Mouse (Mus musculus): ENCODE data around the gene Zfand4. TPM values are rescaled to one million over a fixed set of nuclear protein-coding genes. Genes with fewer than 3 reads are reported as not detected.

The Zfand4 gene
- polyA plus RNA-seq, 1 experiment from 2014 or later = 8.1 TPM

GRCm38 (mm10) chr6:116265603-116266002, 1.6 kb downstream of the Zfand4 start:
- Histone ChIP-seq H3K4me3 (replicated peaks) (no peak overlapping the region), H3K4me2 (peak overlapping the region; percentile 51; the same call in 1 of the 2 replicates), H3K36me3 (peaks cover 20% of the 10 kb centered on the region), H3K9ac (replicated peaks) (no peak overlapping the region), H3K27me3 (no peaks in the 10 kb centered on the region), H3K9me3 (no peaks in the 10 kb centered on the region), H3K27ac (no peak overlapping the region), H3K4me1 (replicated peaks) (peaks cover 9% of the 10 kb centered on the region)
- WGBS = 79% methylated on average over 4 of the region's 4 CpGs
- no peak for ATAC-seq (ENCODE audit: insufficient number of reproducible peaks, insufficient read depth, low FRiP score, low TSS enrichment, low read depth)

- Histone ChIP-seq H3K36me3 (peaks cover 12% of the 10 kb centered on the region), H3K4me2 (peak overlapping the region; percentile 51), H3K27ac (peak overlapping the region; percentile 35; the same call in 1 of the 2 replicates), H3K4me1 (replicated peaks) (peaks cover 9% of the 10 kb centered on the region), H3K9me3 (no peaks in the 10 kb centered on the region), H3K4me3 (replicated peaks) (peak overlapping the region; percentile 9; the same call in 1 of the 2 replicates), H3K27me3 (no peaks in the 10 kb centered on the region), H3K9ac (replicated peaks) (peak overlapping the region; percentile 38)
- 23% methylated on average over 11 of the region's 11 CpGs for WGBS
- ATAC-seq (ENCODE audit: insufficient number of reproducible peaks, insufficient read depth, low FRiP score, low TSS enrichment, low read depth) = no peak; the same call in 1 of the 2 replicates
Measured at GRCm38 (mm10) chr6:116266273-116267109, 2.5 kb downstream of the Zfand4 start.

- no peaks in the 10 kb centered on the region for H3K9me3 ChIP-seq
- no peaks in the 10 kb centered on the region for H3K27me3 ChIP-seq
- H3K4me3 ChIP-seq (replicated peaks) = no peak overlapping the region
- peaks cover 9% of the 10 kb centered on the region for H3K4me1 ChIP-seq (replicated peaks)
- no peak overlapping the region for H3K27ac ChIP-seq
- WGBS = 86% methylated on average over 1 of the region's 1 CpGs
- no peak overlapping the region for H3K9ac ChIP-seq (replicated peaks)
- H3K36me3 ChIP-seq = peaks cover 7% of the 10 kb centered on the region; the same call in 1 of the 2 replicates
- H3K4me2 ChIP-seq = no peak overlapping the region
- ATAC-seq (ENCODE audit: insufficient number of reproducible peaks, insufficient read depth, low FRiP score, low TSS enrichment, low read depth) = no peak
Measured at GRCm38 (mm10) chr6:116267110-116267423, 3.0 kb downstream of the Zfand4 start.

GRCm38 (mm10) chr6:116275695-116276094, 11.7 kb downstream of the Zfand4 start:
- no peak overlapping the region for H3K4me3 ChIP-seq (replicated peaks)
- peaks cover 13% of the 10 kb centered on the region; the same call in 1 of the 2 replicates for H3K36me3 ChIP-seq
- H3K9me3 ChIP-seq = no peaks in the 10 kb centered on the region
- no peak overlapping the region for H3K9ac ChIP-seq (replicated peaks)
- 74% methylated on average over 4 of the region's 4 CpGs for WGBS
- H3K4me1 ChIP-seq (replicated peaks) = no peaks in the 10 kb centered on the region
- no peaks in the 10 kb centered on the region for H3K27me3 ChIP-seq
- H3K4me2 ChIP-seq = no peak overlapping the region
- ATAC-seq (ENCODE audit: insufficient number of reproducible peaks, insufficient read depth, low FRiP score, low TSS enrichment, low read depth) = no peak
- H3K27ac ChIP-seq = no peak overlapping the region

- Histone ChIP-seq H3K27me3 (no peaks in the 10 kb centered on the region), H3K9ac (replicated peaks) (no peak overlapping the region), H3K36me3 (peaks cover 13% of the 10 kb centered on the region; the same call in 1 of the 2 replicates), H3K4me1 (replicated peaks) (no peaks in the 10 kb centered on the region), H3K4me2 (no peak overlapping the region), H3K4me3 (replicated peaks) (no peak overlapping the region), H3K27ac (no peak overlapping the region), H3K9me3 (no peaks in the 10 kb centered on the region)
- ATAC-seq (ENCODE audit: insufficient number of reproducible peaks, insufficient read depth, low FRiP score, low TSS enrichment, low read depth) = no peak
- WGBS = 79% methylated on average over 5 of the region's 5 CpGs
Measured at GRCm38 (mm10) chr6:116278679-116279317, 14.8 kb downstream of the Zfand4 start.

- Histone ChIP-seq H3K36me3 (peaks cover 3% of the 10 kb centered on the region; the same call in 1 of the 2 replicates), H3K4me3 (replicated peaks) (no peak overlapping the region), H3K4me2 (no peak overlapping the region), H3K9me3 (no peaks in the 10 kb centered on the region), H3K27ac (no peak overlapping the region), H3K4me1 (replicated peaks) (no peaks in the 10 kb centered on the region), H3K9ac (replicated peaks) (no peak overlapping the region), H3K27me3 (no peaks in the 10 kb centered on the region)
- WGBS = 93% methylated on average over 13 of the region's 13 CpGs
- ATAC-seq (ENCODE audit: insufficient number of reproducible peaks, insufficient read depth, low FRiP score, low TSS enrichment, low read depth) = no peak
Measured at GRCm38 (mm10) chr6:116281014-116281413, 17.0 kb downstream of the Zfand4 start.

- Histone ChIP-seq H3K36me3 (no peaks in the 10 kb centered on the region), H3K4me2 (no peak overlapping the region), H3K27me3 (no peaks in the 10 kb centered on the region), H3K9me3 (no peaks in the 10 kb centered on the region), H3K9ac (replicated peaks) (no peak overlapping the region), H3K27ac (no peak overlapping the region), H3K4me3 (replicated peaks) (no peak overlapping the region), H3K4me1 (replicated peaks) (no peaks in the 10 kb centered on the region)
- WGBS = 53% methylated on average over 4 of the region's 4 CpGs
- no peak for ATAC-seq (ENCODE audit: insufficient number of reproducible peaks, insufficient read depth, low FRiP score, low TSS enrichment, low read depth)
Measured at GRCm38 (mm10) chr6:116282546-116282945, 18.5 kb downstream of the Zfand4 start.

- Histone ChIP-seq H3K4me1 (replicated peaks) (no peaks in the 10 kb centered on the region), H3K27me3 (no peaks in the 10 kb centered on the region), H3K27ac (no peak overlapping the region), H3K4me2 (no peak overlapping the region), H3K4me3 (replicated peaks) (no peak overlapping the region), H3K9me3 (no peaks in the 10 kb centered on the region), H3K9ac (replicated peaks) (no peak overlapping the region), H3K36me3 (no peaks in the 10 kb centered on the region)
- ATAC-seq (ENCODE audit: insufficient number of reproducible peaks, insufficient read depth, low FRiP score, low TSS enrichment, low read depth) = no peak
- WGBS = 90% methylated on average over 3 of the region's 3 CpGs
Measured at GRCm38 (mm10) chr6:116283280-116283679, 19.3 kb downstream of the Zfand4 start.

GRCm38 (mm10) chr6:116286321-116286720, 22.3 kb downstream of the Zfand4 start:
- Histone ChIP-seq H3K27me3 (no peaks in the 10 kb centered on the region), H3K9ac (replicated peaks) (no peak overlapping the region), H3K4me3 (replicated peaks) (no peak overlapping the region), H3K36me3 (no peaks in the 10 kb centered on the region), H3K4me1 (replicated peaks) (no peaks in the 10 kb centered on the region), H3K27ac (no peak overlapping the region), H3K4me2 (no peak overlapping the region), H3K9me3 (no peaks in the 10 kb centered on the region)
- ATAC-seq (ENCODE audit: insufficient number of reproducible peaks, insufficient read depth, low FRiP score, low TSS enrichment, low read depth) = no peak
- 89% methylated on average over 4 of the region's 4 CpGs for WGBS

- ATAC-seq (ENCODE audit: insufficient number of reproducible peaks, insufficient read depth, low FRiP score, low TSS enrichment, low read depth) = no peak
- Histone ChIP-seq H3K27me3 (no peaks in the 10 kb centered on the region), H3K4me1 (replicated peaks) (no peaks in the 10 kb centered on the region), H3K27ac (no peak overlapping the region), H3K4me2 (no peak overlapping the region), H3K36me3 (no peaks in the 10 kb centered on the region), H3K9me3 (no peaks in the 10 kb centered on the region), H3K4me3 (replicated peaks) (no peak overlapping the region), H3K9ac (replicated peaks) (no peak overlapping the region)
- 75% methylated on average over 5 of the region's 5 CpGs for WGBS
Measured at GRCm38 (mm10) chr6:116286870-116287575, 23.0 kb downstream of the Zfand4 start.

- Histone ChIP-seq H3K9me3 (no peaks in the 10 kb centered on the region), H3K27me3 (no peaks in the 10 kb centered on the region), H3K27ac (no peak overlapping the region), H3K4me1 (replicated peaks) (0 out of 2 replicates have a peak, but pooled peaks cover 2% of the 10 kb centered on the region), H3K4me3 (replicated peaks) (no peak overlapping the region), H3K4me2 (no peak overlapping the region), H3K36me3 (no peaks in the 10 kb centered on the region), H3K9ac (replicated peaks) (no peak overlapping the region)
- ATAC-seq (ENCODE audit: insufficient number of reproducible peaks, insufficient read depth, low FRiP score, low TSS enrichment, low read depth) = no peak
- 90% methylated on average over 2 of the region's 2 CpGs for WGBS
Measured at GRCm38 (mm10) chr6:116311411-116311810, 47.4 kb downstream of the Zfand4 start.
